Mouse (Mus musculus) layer of hippocampus, postnatal 14 days (tissue): ENCODE measurements around the gene Pla2g12a. TPM values are rescaled to one million over a fixed set of nuclear protein-coding genes. Genes with fewer than 3 reads are reported as not detected.

Experiments used
- DNase-seq, 2 experiments: peaks; one replicate each; pipeline ENCODE4 v3.0.0; 2021 to 2022; ENCODE audit warnings: low spot score in 2 of 2, mixed read lengths in 1 of 2
- long read RNA-seq, 2 experiments: library from polyadenylated mRNA; stranded (forward); transcript quantifications; one replicate each; pipeline ENCODE4 v2.0.0; 2021
- total RNA-seq, 2 experiments: library from RNA; stranded (reverse); gene quantifications; 2 replicates each; pipeline ENCODE4 v1.2.3; 2021

Gene Pla2g12a
- total RNA-seq = 10 to 100 TPM; 21.4 to 23.6 TPM
- long read RNA-seq, experiment 1, transcript Pla2g12a-201 (4 exons, 1,561 nt) = major isoform, 43 of 45 reads
- long read RNA-seq, experiment 1, partial matches to known transcripts = 0 of 45 reads
- long read RNA-seq, experiment 1, other reads (novel, unspliced or antisense) = 1 of 45 reads
- long read RNA-seq, experiment 2, transcript Pla2g12a-201 (4 exons, 1,561 nt) = major isoform, 44 of 47 reads
- long read RNA-seq, experiment 2, partial matches to known transcripts = 1 of 47 reads
- long read RNA-seq, experiment 2, other reads (novel, unspliced or antisense) = 2 of 47 reads

DNA sequence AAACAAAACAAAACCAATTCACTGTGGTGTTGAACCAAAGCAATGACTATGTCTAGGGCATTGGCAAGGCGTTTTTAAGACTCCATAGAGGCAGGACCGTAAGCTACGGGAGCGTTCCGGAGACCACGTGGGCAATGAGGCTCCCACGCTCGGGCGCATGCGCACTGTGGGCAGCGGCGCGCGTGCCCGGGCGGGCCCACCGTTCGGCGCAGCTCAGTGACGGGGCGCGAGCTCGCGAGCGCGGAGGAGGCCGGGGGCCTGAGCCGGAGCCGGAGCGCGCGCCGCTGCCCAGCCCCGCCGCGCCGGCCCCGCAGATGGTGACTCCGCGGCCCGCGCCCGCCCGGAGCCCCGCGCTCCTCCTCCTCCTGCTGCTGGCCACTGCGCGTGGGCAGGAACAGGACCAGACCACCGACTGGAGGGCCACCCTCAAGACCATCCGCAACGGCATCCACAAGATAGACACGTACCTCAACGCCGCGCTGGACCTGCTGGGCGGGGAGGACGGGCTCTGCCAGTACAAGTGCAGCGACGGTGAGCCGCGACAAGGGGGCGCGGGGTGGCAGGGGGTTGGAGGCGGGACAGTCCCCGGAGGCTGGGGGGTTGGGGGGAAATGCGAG lies at the start of gene Pla2g12a:
TSS of gene Pla2g12a (plus strand) at position 202 of the 617 bp plus-strand sequence.
- peak; percentile 90 to 94 for DNase-seq

DNA sequence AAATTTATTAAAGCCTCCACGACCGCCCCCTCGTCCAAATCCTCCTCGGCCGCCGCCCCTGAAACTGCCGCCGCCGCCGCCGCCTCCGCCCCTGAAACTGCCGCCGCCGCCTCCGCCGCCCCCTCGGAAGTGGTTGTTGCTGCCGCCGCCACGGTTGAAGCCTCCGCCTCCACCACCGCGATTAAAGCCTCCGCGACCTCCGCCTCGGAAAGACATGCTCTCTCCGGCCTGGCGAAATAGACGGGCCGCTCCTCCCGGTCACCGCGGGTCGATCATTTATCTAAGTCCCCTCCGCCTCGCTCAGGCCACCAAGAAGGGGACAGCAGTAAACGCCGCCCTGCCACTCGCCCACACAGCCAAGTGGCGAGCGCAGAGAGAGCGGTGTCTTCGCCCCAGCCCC lies 47.8 kb upstream of the Pla2g12a start:
- no peak for DNase-seq

- peak; percentile 96 to 97 for DNase-seq
Measured at GRCm38 (mm10) chr3:129831035-129831568, 47.3 kb upstream of the Pla2g12a start, which contains the start of gene Gar1. Gar1 (minus strand) TSS chr3:129831396.

DNA sequence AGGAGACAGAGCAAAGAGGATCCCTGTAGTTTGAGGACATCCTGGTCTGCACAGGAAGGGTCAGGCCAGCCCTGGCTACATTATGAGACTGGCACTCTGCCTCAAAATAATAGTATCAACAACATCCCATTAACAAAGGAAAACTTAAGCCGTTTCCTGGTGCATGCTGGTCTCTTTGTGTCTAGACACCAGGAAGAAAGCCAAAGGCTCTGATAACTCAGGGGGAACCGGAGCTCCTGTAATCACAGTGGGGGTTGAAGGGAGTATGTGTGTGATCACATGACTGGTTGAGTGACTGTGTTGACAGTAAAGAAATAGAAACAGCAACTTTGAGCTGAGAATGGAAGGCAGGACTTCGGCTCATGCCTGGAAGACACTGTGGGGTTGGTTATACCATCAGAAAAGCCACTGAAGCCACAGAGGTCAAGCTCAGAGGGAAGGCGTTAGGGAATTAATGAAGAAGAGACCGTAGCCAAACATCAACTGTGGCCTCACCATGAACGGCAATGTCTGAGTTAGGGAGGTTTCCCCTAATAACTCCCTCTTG lies 42.9 kb upstream of the Pla2g12a start, which contains the start of gene Cfi:
TSS of gene Cfi (plus strand) at position 497 of the 547 bp plus-strand sequence.
- DNase-seq = no peak

DNA sequence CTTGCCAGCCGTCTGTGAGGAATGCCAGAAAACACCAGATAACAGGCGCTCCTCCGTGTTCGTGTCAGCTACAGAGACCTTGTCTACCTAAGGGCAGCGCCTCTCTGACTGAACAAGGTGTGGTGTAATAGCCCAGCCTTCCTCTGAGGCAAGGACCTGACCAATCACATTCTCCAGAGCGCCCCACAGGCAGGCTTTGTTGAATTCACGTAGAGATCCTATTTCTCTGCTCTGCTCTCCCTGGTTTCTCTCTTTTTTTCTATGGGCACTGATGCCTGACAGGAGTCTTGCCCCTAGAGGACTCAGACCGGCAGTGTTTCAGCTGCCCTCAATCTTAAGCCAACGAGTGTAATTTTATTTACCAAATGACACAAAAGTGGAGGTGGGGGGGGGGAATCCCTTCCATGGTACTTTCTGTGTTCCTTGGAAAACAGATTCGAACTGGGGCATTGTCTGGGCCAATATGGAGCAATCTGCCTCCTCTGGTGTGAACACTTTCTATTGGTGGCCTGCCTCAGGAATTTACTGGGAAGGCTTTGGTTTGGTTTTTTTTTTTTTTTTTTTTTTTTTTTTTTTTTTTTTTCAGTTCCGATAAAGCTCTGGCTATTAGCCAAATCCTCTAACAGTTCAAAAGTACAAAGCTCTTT lies 42.2 kb upstream of the Pla2g12a start:
- DNase-seq = no peak

- no peak for DNase-seq
Measured at GRCm38 (mm10) chr3:129836965-129837364, 41.4 kb upstream of the Pla2g12a start.

GRCm38 (mm10) chr3:129838017-129838416 lies 40.4 kb upstream of the Pla2g12a start:
- DNase-seq = no peak

DNA sequence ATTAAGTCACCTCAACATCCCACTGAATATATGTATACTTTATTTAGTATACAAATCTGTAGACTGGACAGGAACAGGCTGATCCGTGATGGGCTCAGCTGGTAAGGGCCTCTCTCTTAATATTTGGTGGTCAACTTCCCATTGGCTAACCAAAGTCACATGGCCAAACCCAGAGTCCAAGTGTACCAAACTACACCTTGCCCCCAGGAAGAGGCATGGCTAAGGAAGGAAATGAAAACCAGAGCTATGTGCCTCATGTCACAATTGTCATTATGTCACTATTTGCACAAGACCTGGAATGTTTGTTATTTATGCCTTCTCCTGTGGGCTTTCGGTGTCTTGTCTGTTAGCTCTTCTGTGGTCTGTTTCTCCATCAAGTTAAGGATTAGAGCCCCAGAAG lies 32.5 kb upstream of the Pla2g12a start:
- no peak for DNase-seq

DNA sequence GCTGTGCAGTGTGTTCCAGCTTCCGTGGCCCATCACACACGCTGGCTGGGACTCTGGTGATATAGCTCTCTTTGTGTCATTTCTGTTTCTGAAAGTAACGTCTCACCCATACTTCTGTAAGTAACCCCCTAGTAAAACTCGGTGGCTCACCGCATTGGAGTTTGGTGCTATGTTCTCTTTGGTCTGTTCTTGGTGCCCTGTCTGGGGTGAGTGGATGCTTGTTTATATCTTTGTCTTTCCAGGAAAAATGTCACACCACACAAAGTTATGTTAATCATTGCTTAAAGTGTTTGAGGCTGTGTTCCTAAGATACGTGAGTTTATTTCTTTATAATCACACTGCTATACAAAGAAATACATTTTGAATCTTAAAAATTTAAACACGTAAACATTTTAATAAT lies 31.6 kb upstream of the Pla2g12a start:
- no peak for DNase-seq

DNA sequence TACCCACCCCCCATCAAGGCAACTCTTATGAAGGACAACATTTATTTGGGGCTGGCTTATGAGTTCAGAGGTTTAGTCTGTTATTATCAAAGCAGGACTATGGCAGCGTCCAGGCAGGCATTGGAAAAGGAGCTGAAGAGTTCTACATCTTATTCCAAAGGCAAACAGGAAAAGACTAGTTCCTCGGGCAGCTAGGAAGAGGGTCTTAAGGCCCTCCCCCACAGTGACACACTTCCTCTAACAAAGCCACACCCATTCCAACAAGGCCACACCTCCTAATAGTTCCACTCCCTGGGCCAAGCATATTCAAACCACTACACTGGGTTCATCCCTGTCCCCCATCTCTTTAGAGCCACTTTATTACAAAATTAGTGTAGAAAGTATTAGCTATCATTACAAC lies 15.8 kb upstream of the Pla2g12a start:
- DNase-seq = no peak

GRCm38 (mm10) chr3:129863698-129864097 lies 14.7 kb upstream of the Pla2g12a start:
- DNase-seq = peak; percentile 16 to 34

- DNase-seq = no peak
Measured at GRCm38 (mm10) chr3:129877327-129877726, 1.1 kb upstream of the Pla2g12a start.

GRCm38 (mm10) chr3:129879131-129879757 lies 838 bp downstream of the Pla2g12a start:
- DNase-seq = no peak

- no peak for DNase-seq
Measured at GRCm38 (mm10) chr3:129879913-129880312, 1.5 kb downstream of the Pla2g12a start.

- no peak for DNase-seq
Measured at GRCm38 (mm10) chr3:129880925-129881593, 2.7 kb downstream of the Pla2g12a start.

DNA sequence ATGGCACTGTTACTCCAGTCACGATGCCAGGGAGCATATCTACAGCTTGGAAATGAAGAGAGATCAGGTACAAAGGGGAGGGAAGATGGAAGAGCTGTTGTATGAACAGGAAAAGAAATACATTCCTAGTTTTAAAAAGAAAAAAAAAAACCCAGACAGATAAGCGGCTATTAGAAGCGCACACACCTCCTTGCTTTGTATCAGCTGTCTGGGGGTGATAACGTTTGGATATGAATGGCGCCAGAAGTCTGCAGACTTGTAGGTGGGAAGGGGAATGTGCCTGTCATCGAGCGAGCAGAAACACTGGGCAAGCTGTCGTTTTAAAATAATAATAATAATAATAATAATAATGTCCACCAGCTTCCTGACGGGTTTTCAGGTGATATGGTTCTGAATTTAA lies 7.2 kb downstream of the Pla2g12a start:
- no peak for DNase-seq

DNA sequence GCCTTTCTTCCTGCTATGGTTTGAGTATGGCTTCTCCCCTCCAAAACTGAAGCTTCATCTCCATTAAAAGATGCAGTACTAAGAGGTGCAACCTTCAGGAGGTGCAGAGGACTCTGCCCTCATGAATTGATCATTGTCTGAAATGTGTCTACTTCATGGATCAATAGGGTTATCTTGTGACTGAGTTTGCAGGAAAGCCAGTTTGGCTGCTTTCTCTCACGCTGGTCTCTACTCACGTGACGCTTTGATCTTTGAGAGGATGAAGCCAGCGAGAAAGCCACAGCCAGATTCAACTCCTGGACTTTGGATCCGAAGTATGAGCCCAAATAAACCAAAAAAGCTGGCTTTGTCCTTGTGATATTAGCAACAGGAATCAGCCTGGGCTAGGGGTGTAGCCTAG lies 8.0 kb downstream of the Pla2g12a start:
- DNase-seq = no peak

GRCm38 (mm10) chr3:129887779-129888517 lies 9.5 kb downstream of the Pla2g12a start:
- no peak for DNase-seq

- DNase-seq = no peak
Measured at GRCm38 (mm10) chr3:129892003-129892402, 13.6 kb downstream of the Pla2g12a start.

DNA sequence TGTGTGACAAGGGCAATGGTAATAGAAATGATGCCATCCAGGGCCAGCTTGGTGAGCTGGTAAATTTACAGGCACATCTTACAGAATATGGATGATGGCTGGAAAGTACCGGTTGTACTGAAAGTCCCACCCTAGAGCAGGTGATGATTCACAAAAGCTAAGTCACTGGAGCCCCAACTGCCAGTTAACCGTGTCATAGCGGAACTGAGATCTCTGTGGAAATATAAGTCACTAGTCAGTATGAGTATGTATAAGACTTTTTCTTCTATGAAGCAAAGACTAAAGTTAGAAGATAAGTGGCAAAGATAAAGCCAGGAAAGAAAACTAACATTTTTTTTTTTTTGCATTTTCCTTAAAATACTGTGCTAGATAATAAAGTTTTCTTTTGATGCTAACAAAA lies 14.7 kb downstream of the Pla2g12a start:
- no peak for DNase-seq
